Mouse (Mus musculus) myocyte (in vitro differentiated cells): Measurements from ENCODE around the gene Pcbp3.

Source experiments
- CEBPB ChIP-seq: IDR thresholded peaks from 2 replicates; pipeline ENCODE4 v1.6.1; 2011; ENCODE audit warnings: mild to moderate bottlenecking, moderate library complexity; ENCODE audit not compliant: poor library complexity, insufficient read depth, severe bottlenecking
- E2F4 ChIP-seq: IDR thresholded peaks from one replicate; pipeline ENCODE4 v1.6.1; 2011; ENCODE audit warnings: mild to moderate bottlenecking, control low read depth, moderate library complexity; ENCODE audit not compliant: insufficient read depth
- MAX ChIP-seq: IDR thresholded peaks from one replicate; pipeline ENCODE4 v1.6.1; 2011; ENCODE audit warnings: low read depth, mild to moderate bottlenecking, control low read depth
- POLR2A ChIP-seq: IDR thresholded peaks from one replicate; pipeline ENCODE4 v1.6.1; 2011; ENCODE audit warnings: low read depth, mild to moderate bottlenecking, control low read depth, moderate library complexity; ENCODE audit not compliant: insufficient read length

DNA sequence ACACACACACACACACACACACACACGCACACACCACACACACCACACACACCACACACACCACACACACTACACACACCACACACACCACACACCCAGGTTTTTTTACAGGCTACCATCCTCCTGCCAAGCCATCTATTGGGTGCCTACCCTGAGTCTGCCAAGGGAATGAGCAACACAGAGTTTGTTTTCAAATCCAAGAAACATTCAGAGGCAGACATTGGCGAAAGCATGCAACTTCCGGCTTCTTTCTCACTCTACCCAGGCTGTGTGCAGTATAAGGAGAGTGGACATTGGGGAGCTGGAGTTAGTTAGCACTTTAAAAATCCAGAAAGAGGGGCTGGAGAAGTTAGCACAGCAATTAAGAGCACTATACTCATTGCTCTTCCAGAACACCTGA is 47.0 kb upstream of the Pcbp3 start:
- no peak for TF ChIP-seq E2F4
- no peak for TF ChIP-seq MAX
- no peak for TF ChIP-seq POLR2A
- TF ChIP-seq CEBPB: no peak
